Mouse (Mus musculus): Measurements from ENCODE around the gene Dot1l. TPM values are rescaled to one million over a fixed set of nuclear protein-coding genes. Genes with fewer than 3 reads are reported as not detected.

The Dot1l gene
- polyA plus RNA-seq, 1 experiment, result 18.7 TPM

GRCm38 (mm10) chr10:80792175-80793032 lies 37.4 kb downstream of the Dot1l start:
- no peak for DNase-seq (ENCODE audit: low read depth)

- no peak for DNase-seq (ENCODE audit: low read depth)
Observed at GRCm38 (mm10) chr10:80793033-80793784, 38.2 kb downstream of the Dot1l start.

- DNase-seq (ENCODE audit: low read depth), result no peak
Observed at GRCm38 (mm10) chr10:80793803-80794202, 38.8 kb downstream of the Dot1l start.

GRCm38 (mm10) chr10:80794750-80795149 lies 39.7 kb downstream of the Dot1l start:
- DNase-seq (ENCODE audit: low read depth), result no peak

- no peak for DNase-seq (ENCODE audit: low read depth)
Observed at GRCm38 (mm10) chr10:80796307-80796848, 41.4 kb downstream of the Dot1l start.

GRCm38 (mm10) chr10:80797186-80798149 lies 42.5 kb downstream of the Dot1l start:
- DNase-seq (ENCODE audit: low read depth), result no peak

GRCm38 (mm10) chr10:80798150-80799006 lies 43.4 kb downstream of the Dot1l start, which contains the start of the genes Sf3a2 and Plekhj1:
Sf3a2 (plus strand) TSS chr10:80798198.
Plekhj1 (minus strand) TSS chr10:80798626.
- no peak for DNase-seq (ENCODE audit: low read depth)

- DNase-seq (ENCODE audit: low read depth), result no peak
Observed at GRCm38 (mm10) chr10:80799070-80799566, 44.1 kb downstream of the Dot1l start.

- DNase-seq (ENCODE audit: low read depth), result no peak
Observed at GRCm38 (mm10) chr10:80802204-80802912, 47.4 kb downstream of the Dot1l start.

- DNase-seq (ENCODE audit: low read depth), result no peak
Observed at GRCm38 (mm10) chr10:80802996-80803395, 48.0 kb downstream of the Dot1l start.

GRCm38 (mm10) chr10:80804340-80804739 lies 49.3 kb downstream of the Dot1l start:
- DNase-seq (ENCODE audit: low read depth), result no peak

- DNase-seq (ENCODE audit: low read depth), result no peak
Observed at GRCm38 (mm10) chr10:80804916-80805315, 49.9 kb downstream of the Dot1l start, which contains the start of gene Amh. Amh (plus strand) TSS chr10:80805243.

GRCm38 (mm10) chr10:80805322-80805721 lies 50.3 kb downstream of the Dot1l start:
- no peak for DNase-seq (ENCODE audit: low read depth)

GRCm38 (mm10) chr10:80805925-80806324 lies 50.9 kb downstream of the Dot1l start:
- no peak for DNase-seq (ENCODE audit: low read depth)

GRCm38 (mm10) chr10:80806341-80807056 lies 51.5 kb downstream of the Dot1l start:
- no peak for DNase-seq (ENCODE audit: low read depth)

GRCm38 (mm10) chr10:80807057-80807627 lies 52.1 kb downstream of the Dot1l start:
- no peak for DNase-seq (ENCODE audit: low read depth)

GRCm38 (mm10) chr10:80808099-80808984 lies 53.3 kb downstream of the Dot1l start:
- DNase-seq (ENCODE audit: low read depth), result no peak

Data from gonadal fat pad, adult 2 months (tissue).